Mouse (Mus musculus) heart, postnatal 0 days (tissue): ENCODE measurements around the gene Pdhx. TPM values are rescaled to one million over a fixed set of nuclear protein-coding genes. Genes with fewer than 3 reads are reported as not detected.

Experiments
- ATAC-seq: fragments of 200-750 bp; cut with Nextera tagmentation; 2 replicates; pipeline ENCODE4 v1.8.0; 2017; ENCODE audit warnings: low read depth, moderate number of reproducible peaks, moderate library complexity; ENCODE audit not compliant: insufficient read depth
- DNase-seq: peaks from one replicate; pipeline ENCODE4 v3.0.0-alpha.2; 2016; ENCODE audit warnings: low spot score
- H3K27ac ChIP-seq: fragments of 300-500 bp; sonication (generic); 2 replicates; pipeline ENCODE4 v1.5.1; 2014; ENCODE audit warnings: low read depth, mild to moderate bottlenecking
- H3K27me3 ChIP-seq: fragments of 300-500 bp; sonication (generic); 2 replicates; pipeline ENCODE4 v1.6.1; 2014; ENCODE audit warnings: low read length, mixed read lengths; ENCODE audit not compliant: control insufficient read depth, insufficient read depth
- H3K36me3 ChIP-seq: fragments of 300-500 bp; sonication (generic); replicated peaks from 2 replicates; pipeline ENCODE4 v1.6.1; 2014; ENCODE audit warnings: low read length, mixed read lengths; ENCODE audit not compliant: control insufficient read depth, insufficient read depth
- H3K4me1 ChIP-seq: fragments of 300-500 bp; sonication (generic); 2 replicates; pipeline ENCODE4 v1.6.1; 2014; ENCODE audit warnings: antibody characterized with exemption; ENCODE audit not compliant: control insufficient read depth, insufficient read depth
- H3K4me2 ChIP-seq: fragments of 300-500 bp; sonication (generic); 2 replicates; pipeline ENCODE4 v1.6.1; 2014; ENCODE audit warnings: low read depth, mild to moderate bottlenecking, low read length, moderate library complexity
- H3K4me3 ChIP-seq: fragments of 300-500 bp; sonication (generic); 2 replicates; pipeline ENCODE4 v1.5.1; 2014; ENCODE audit warnings: low read depth, low read length
- H3K9ac ChIP-seq: fragments of 300-500 bp; sonication (generic); replicated peaks from 2 replicates; pipeline ENCODE4 v1.6.1; 2014; ENCODE audit warnings: low read depth, low read length, mixed read lengths
- H3K9me3 ChIP-seq: fragments of 300-500 bp; sonication (generic); replicated peaks from 2 replicates; pipeline ENCODE4 v1.6.1; 2016; ENCODE audit warnings: low read length; ENCODE audit not compliant: control insufficient read depth
- CTCF ChIP-seq: IDR thresholded peaks from 2 replicates; pipeline ENCODE4 v1.5.1; 2016; ENCODE audit warnings: antibody characterized with exemption, control low read depth, low read depth
- EP300 ChIP-seq: IDR thresholded peaks from 2 replicates; pipeline ENCODE4 v1.6.1; 2016; ENCODE audit warnings: antibody characterized with exemption, low read depth
- WGBS: fragments of 180-500 bp; shearing (Covaris S2); extraction: QIAGEN DNeasy Blood & Tissue Kit; methylation state at CpG from one replicate; pipeline ENCODE4 v1.1.7; 2014; 5-methylcytosine and 5-hydroxymethylcytosine counted together
- polyA plus RNA-seq: library from polyadenylated mRNA; unstranded; fragments of >200 nt; fragmentation: Nextera tagmentation; extraction: Ambion mirVana; gene quantifications from 2 replicates; pipeline ENCODE4 v1.2.1, GENCODE M21; 2015
- total RNA-seq: library from RNA; depleted of rRNA; stranded (reverse); fragments of >200 nt; gene quantifications from 2 replicates; pipeline ENCODE4 v1.2.3, GENCODE M21; 2014; ENCODE audit warnings: low replicate concordance

Gene Pdhx
- total and polyA plus RNA-seq, 2 experiments from 2014 or later: 50.5 to 99.2 TPM

DNA sequence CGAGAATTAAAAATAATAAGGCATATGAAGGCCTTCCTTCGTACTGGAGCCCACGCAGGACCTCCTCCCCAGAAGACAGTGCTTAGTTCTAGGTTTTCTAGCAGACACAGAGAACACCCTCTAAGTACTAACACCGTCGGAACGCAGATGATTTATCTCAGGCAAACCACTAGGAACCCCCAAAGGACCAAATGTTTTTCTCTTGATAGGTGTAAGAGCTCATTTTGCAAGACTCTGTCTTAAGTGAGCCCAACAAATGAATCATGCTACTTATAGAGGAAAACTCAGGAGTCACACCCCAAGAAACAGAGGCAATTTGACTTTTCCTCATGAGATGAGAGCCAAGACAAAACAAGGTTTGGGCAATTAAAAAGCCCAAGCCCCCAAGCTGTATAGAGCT lies 80.9 kb downstream of the Pdhx start:
- no peaks in the 10 kb centered on the region for H3K36me3 ChIP-seq
- no peaks in the 10 kb centered on the region for H3K27me3 ChIP-seq
- no peak overlapping the region for H3K27ac ChIP-seq
- H3K4me2 ChIP-seq: no peak overlapping the region
- H3K4me3 ChIP-seq: no peak overlapping the region
- no peak for ATAC-seq
- TF ChIP-seq CTCF (no peak), EP300 (no peak)
- no peak overlapping the region for H3K9ac ChIP-seq
- H3K9me3 ChIP-seq: no peaks in the 10 kb centered on the region
- H3K4me1 ChIP-seq: no peaks in the 10 kb centered on the region
- DNase-seq: no peak
- WGBS: 84% methylated on average over 6 of the region's 6 CpGs

DNA sequence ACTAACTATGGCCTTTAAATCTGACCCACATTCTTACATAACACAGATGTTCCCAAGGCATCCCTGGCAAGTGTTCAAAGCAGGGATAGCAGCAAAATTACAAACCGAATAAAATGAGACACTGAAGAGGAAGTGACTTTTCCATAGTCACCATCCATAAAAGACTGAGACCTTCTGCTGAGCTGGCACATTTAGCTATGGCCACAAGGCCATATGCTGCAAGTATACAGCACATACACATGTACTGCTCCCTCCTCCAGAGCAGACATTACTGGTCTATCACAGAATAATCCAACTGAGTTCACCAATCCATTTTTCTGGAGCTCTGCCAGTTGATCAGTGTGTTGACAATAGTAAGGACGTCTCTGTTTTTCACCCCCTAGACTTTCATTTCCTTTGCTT lies 83.0 kb downstream of the Pdhx start:
- no peak overlapping the region for H3K27ac ChIP-seq
- H3K4me2 ChIP-seq: no peak overlapping the region
- H3K36me3 ChIP-seq: no peaks in the 10 kb centered on the region
- no peaks in the 10 kb centered on the region for H3K4me1 ChIP-seq
- no peaks in the 10 kb centered on the region for H3K9me3 ChIP-seq
- H3K4me3 ChIP-seq: no peak overlapping the region
- 42% methylated on average over 2 of the region's 2 CpGs for WGBS
- H3K9ac ChIP-seq: no peak overlapping the region
- ATAC-seq (no peak), DNase-seq (no peak)
- TF ChIP-seq EP300 (no peak), CTCF (no peak)
- H3K27me3 ChIP-seq: no peaks in the 10 kb centered on the region

GRCm38 (mm10) chr2:102989446-102989845 lies 83.9 kb downstream of the Pdhx start:
- ATAC-seq (no peak), DNase-seq (no peak)
- H3K36me3 ChIP-seq: no peaks in the 10 kb centered on the region

DNA sequence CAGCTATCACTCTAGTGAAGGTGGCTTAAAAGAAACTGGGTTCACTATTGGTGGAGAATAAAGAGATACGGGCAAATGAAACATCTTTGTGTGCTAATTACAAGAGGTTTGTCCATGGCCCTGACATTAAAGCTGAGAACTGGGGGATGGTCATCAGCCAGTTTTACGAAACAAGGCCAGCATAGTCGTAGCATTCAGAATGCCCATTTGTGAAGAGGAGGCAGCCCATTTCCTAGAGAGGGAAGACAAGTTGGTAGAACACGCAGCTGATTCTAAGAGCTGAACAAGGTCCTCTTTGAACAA lies 85.7 kb downstream of the Pdhx start:
- WGBS: 89% methylated on average over 4 of the region's 4 CpGs
- H3K9ac ChIP-seq: no peak overlapping the region
- TF ChIP-seq CTCF (no peak), EP300 (no peak)
- no peak overlapping the region for H3K4me2 ChIP-seq
- no peak overlapping the region for H3K27ac ChIP-seq
- H3K9me3 ChIP-seq: no peaks in the 10 kb centered on the region
- H3K36me3 ChIP-seq: no peaks in the 10 kb centered on the region
- ATAC-seq (no peak), DNase-seq (no peak)
- no peak overlapping the region for H3K4me3 ChIP-seq
- no peaks in the 10 kb centered on the region for H3K27me3 ChIP-seq
- H3K4me1 ChIP-seq: no peaks in the 10 kb centered on the region

More at GRCm38 (mm10) chr2:102989446-102989845, 83.9 kb downstream of the Pdhx start:
- no peaks in the 10 kb centered on the region for H3K9me3 ChIP-seq
- no peak overlapping the region for H3K9ac ChIP-seq
- H3K27ac ChIP-seq: no peak overlapping the region
- no peak overlapping the region for H3K4me2 ChIP-seq
- WGBS: 86% methylated on average over 1 of the region's 1 CpGs
- no peak overlapping the region for H3K4me3 ChIP-seq
- H3K4me1 ChIP-seq: no peaks in the 10 kb centered on the region
- no peak for TF ChIP-seq EP300
- TF ChIP-seq CTCF: no peak
- no peaks in the 10 kb centered on the region for H3K27me3 ChIP-seq

- no peaks in the 10 kb centered on the region for H3K9me3 ChIP-seq
- WGBS: 67% methylated on average over 6 of the region's 6 CpGs
- no peak overlapping the region for H3K9ac ChIP-seq
- no peak for DNase-seq
- no peak overlapping the region for H3K4me2 ChIP-seq
- H3K27me3 ChIP-seq: no peaks in the 10 kb centered on the region
- no peak for TF ChIP-seq CTCF
- no peak for TF ChIP-seq EP300
- no peaks in the 10 kb centered on the region for H3K36me3 ChIP-seq
- no peak overlapping the region for H3K27ac ChIP-seq
- ATAC-seq: no peak
- H3K4me1 ChIP-seq: no peaks in the 10 kb centered on the region
- H3K4me3 ChIP-seq: no peak overlapping the region
Observed at GRCm38 (mm10) chr2:102986964-102987707, 86.2 kb downstream of the Pdhx start.

DNA sequence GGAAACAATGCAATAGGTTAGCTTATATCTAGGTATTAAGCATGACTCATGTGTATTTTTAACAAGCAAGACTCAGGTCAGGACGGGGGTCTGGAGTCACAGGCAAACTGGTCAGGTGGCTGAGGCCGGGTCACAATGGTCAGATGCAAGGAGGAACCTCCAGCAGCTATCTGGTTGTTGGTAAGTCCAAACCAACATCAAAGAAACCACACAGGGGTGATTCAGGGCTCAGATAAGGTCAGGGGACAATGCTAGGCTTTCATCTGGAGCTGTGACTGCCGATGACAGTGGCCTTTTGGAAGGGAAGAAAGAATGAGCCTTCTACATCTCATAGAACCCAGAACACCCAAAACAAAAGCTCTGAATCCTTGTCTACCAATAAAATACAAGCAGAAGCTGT lies 86.9 kb downstream of the Pdhx start:
- H3K27ac ChIP-seq: no peak overlapping the region
- H3K9ac ChIP-seq: no peak overlapping the region
- TF ChIP-seq EP300 (no peak), CTCF (no peak)
- no peaks in the 10 kb centered on the region for H3K36me3 ChIP-seq
- no peak for DNase-seq
- H3K4me3 ChIP-seq: no peak overlapping the region
- ATAC-seq: no peak
- WGBS: 51% methylated on average over 3 of the region's 3 CpGs
- no peak overlapping the region for H3K4me2 ChIP-seq
- H3K4me1 ChIP-seq: no peaks in the 10 kb centered on the region
- no peaks in the 10 kb centered on the region for H3K9me3 ChIP-seq
- no peaks in the 10 kb centered on the region for H3K27me3 ChIP-seq
